Mouse (Mus musculus) hindbrain, embryonic 15.5 days (tissue): ENCODE data around the gene Tmem263. TPM values are rescaled to one million over a fixed set of nuclear protein-coding genes. Genes with fewer than 3 reads are reported as not detected.

Source experiments
- ATAC-seq: fragments of 200-750 bp; cut with Nextera tagmentation; 2 replicates; pipeline ENCODE4 v1.8.0; 2017; ENCODE audit warnings: low read depth, moderate number of reproducible peaks, moderate TSS enrichment; ENCODE audit not compliant: low FRiP score
- H3K27ac ChIP-seq: fragments of 300-500 bp; sonication (generic); replicated peaks from 2 replicates; pipeline ENCODE4 v1.5.1; 2015; ENCODE audit warnings: mild to moderate bottlenecking, inconsistent platforms
- H3K27me3 ChIP-seq: fragments of 300-500 bp; sonication (generic); 2 replicates; pipeline ENCODE4 v1.6.1; 2015; ENCODE audit warnings: control low read depth, inconsistent platforms
- H3K36me3 ChIP-seq: fragments of 300-500 bp; sonication (generic); 2 replicates; pipeline ENCODE4 v1.6.1; 2015; ENCODE audit warnings: control low read depth, inconsistent platforms
- H3K4me1 ChIP-seq: fragments of 300-500 bp; sonication (generic); replicated peaks from 2 replicates; pipeline ENCODE4 v1.6.1; 2015; ENCODE audit warnings: control low read depth, inconsistent platforms
- H3K4me2 ChIP-seq: fragments of 300-500 bp; sonication (generic); 2 replicates; pipeline ENCODE4 v1.6.1; 2015; ENCODE audit warnings: moderate library complexity, mild to moderate bottlenecking, inconsistent platforms
- H3K4me3 ChIP-seq: fragments of 300-500 bp; sonication (generic); 2 replicates; pipeline ENCODE4 v1.5.1; 2015; ENCODE audit warnings: mild to moderate bottlenecking, inconsistent platforms
- H3K9ac ChIP-seq: fragments of 300-500 bp; sonication (generic); 2 replicates; pipeline ENCODE4 v1.6.1; 2015; ENCODE audit warnings: inconsistent platforms
- H3K9me3 ChIP-seq: fragments of 300-500 bp; sonication (generic); 2 replicates; pipeline ENCODE4 v1.6.1; 2016; ENCODE audit warnings: control low read depth, inconsistent platforms
- WGBS: fragments of 180-500 bp; shearing (Covaris S2); methylation state at CpG from one replicate; pipeline ENCODE4 v1.1.7; 2015; 5-methylcytosine and 5-hydroxymethylcytosine counted together
- polyA plus RNA-seq: library from polyadenylated mRNA; unstranded; fragments of >200 nt; fragmentation: Nextera tagmentation; extraction: Ambion mirVana; gene quantifications from 2 replicates; pipeline ENCODE4 v1.2.1, GENCODE M21; 2015

Tmem263 gene
- polyA plus RNA-seq, 1 experiment from 2014 or later = 53.3 TPM

GRCm38 (mm10) chr10:85146282-85146681 lies 43.9 kb downstream of the Tmem263 start:
- Histone ChIP-seq H3K27ac (no peak overlapping the region), H3K9ac (no peak overlapping the region), H3K27me3 (no peaks in the 10 kb centered on the region), H3K36me3 (peaks cover 35% of the 10 kb centered on the region), H3K4me3 (no peak overlapping the region), H3K4me1 (no peaks in the 10 kb centered on the region), H3K4me2 (no peak overlapping the region), H3K9me3 (no peaks in the 10 kb centered on the region)
- ATAC-seq = no peak
- 85% methylated on average over 14 of the region's 14 CpGs for WGBS

- Histone ChIP-seq H3K27me3 (no peaks in the 10 kb centered on the region), H3K36me3 (peaks cover 15% of the 10 kb centered on the region), H3K9ac (no peak overlapping the region), H3K4me3 (no peak overlapping the region), H3K4me1 (no peaks in the 10 kb centered on the region), H3K4me2 (no peak overlapping the region), H3K9me3 (no peaks in the 10 kb centered on the region), H3K27ac (no peak overlapping the region)
- no peak for ATAC-seq
- WGBS = 83% methylated on average over 5 of the region's 5 CpGs
Measured at GRCm38 (mm10) chr10:85149226-85149625, 46.8 kb downstream of the Tmem263 start.

- Histone ChIP-seq H3K9me3 (no peaks in the 10 kb centered on the region), H3K4me1 (no peaks in the 10 kb centered on the region), H3K27me3 (no peaks in the 10 kb centered on the region), H3K4me2 (no peak overlapping the region), H3K36me3 (0 out of 2 replicates have a peak, but pooled peaks cover 5% of the 10 kb centered on the region), H3K4me3 (no peak overlapping the region), H3K9ac (no peak overlapping the region), H3K27ac (no peak overlapping the region)
- no peak for ATAC-seq
- WGBS = 5% methylated on average over 2 of the region's 2 CpGs
Measured at GRCm38 (mm10) chr10:85154195-85154594, 51.8 kb downstream of the Tmem263 start.

- H3K4me3 ChIP-seq = no peak overlapping the region
- no peak overlapping the region for H3K27ac ChIP-seq
- H3K36me3 ChIP-seq = no peaks in the 10 kb centered on the region
- no peak overlapping the region for H3K9ac ChIP-seq
- no peaks in the 10 kb centered on the region for H3K9me3 ChIP-seq
- H3K4me2 ChIP-seq = no peak overlapping the region
- ATAC-seq = no peak
- peaks cover 7% of the 10 kb centered on the region for H3K4me1 ChIP-seq
- H3K27me3 ChIP-seq = no peaks in the 10 kb centered on the region
- 91% methylated on average over 7 of the region's 7 CpGs for WGBS
Measured at GRCm38 (mm10) chr10:85157451-85157850, 55.0 kb downstream of the Tmem263 start.

- WGBS = 91% methylated on average over 1 of the region's 1 CpGs
- no peaks in the 10 kb centered on the region for H3K9me3 ChIP-seq
- no peak overlapping the region for H3K27ac ChIP-seq
- no peaks in the 10 kb centered on the region for H3K36me3 ChIP-seq
- ATAC-seq = no peak
- H3K4me3 ChIP-seq = no peak overlapping the region
- H3K27me3 ChIP-seq = no peaks in the 10 kb centered on the region
- no peak overlapping the region for H3K9ac ChIP-seq
- no peak overlapping the region for H3K4me2 ChIP-seq
- H3K4me1 ChIP-seq = peaks cover 9% of the 10 kb centered on the region
Measured at GRCm38 (mm10) chr10:85159989-85160619, 57.7 kb downstream of the Tmem263 start.

GRCm38 (mm10) chr10:85161745-85162351 lies 59.4 kb downstream of the Tmem263 start:
- no peak overlapping the region for H3K9ac ChIP-seq
- no peak overlapping the region; the same call in 1 of the 2 replicates for H3K27ac ChIP-seq
- ATAC-seq = peak; percentile 84
- H3K4me1 ChIP-seq = peaks cover 9% of the 10 kb centered on the region
- no peaks in the 10 kb centered on the region for H3K27me3 ChIP-seq
- WGBS = 63% methylated on average over 5 of the region's 5 CpGs
- no peaks in the 10 kb centered on the region for H3K9me3 ChIP-seq
- H3K4me2 ChIP-seq = peak overlapping the region; percentile 19; the same call in 1 of the 2 replicates
- H3K4me3 ChIP-seq = no peak overlapping the region
- H3K36me3 ChIP-seq = no peaks in the 10 kb centered on the region

GRCm38 (mm10) chr10:85164791-85165190 lies 62.4 kb downstream of the Tmem263 start:
- no peak overlapping the region for H3K27ac ChIP-seq
- H3K36me3 ChIP-seq = no peaks in the 10 kb centered on the region
- H3K9me3 ChIP-seq = no peaks in the 10 kb centered on the region
- H3K4me1 ChIP-seq = peaks cover 9% of the 10 kb centered on the region
- no peaks in the 10 kb centered on the region for H3K27me3 ChIP-seq
- no peak overlapping the region for H3K4me2 ChIP-seq
- 93% methylated on average over 13 of the region's 13 CpGs for WGBS
- no peak overlapping the region for H3K9ac ChIP-seq
- H3K4me3 ChIP-seq = no peak overlapping the region
- no peak for ATAC-seq

- H3K27me3 ChIP-seq = no peaks in the 10 kb centered on the region
- 84% methylated on average over 5 of the region's 5 CpGs for WGBS
- no peak overlapping the region for H3K4me3 ChIP-seq
- H3K27ac ChIP-seq = no peak overlapping the region
- no peaks in the 10 kb centered on the region for H3K9me3 ChIP-seq
- no peak for ATAC-seq
- H3K4me2 ChIP-seq = no peak overlapping the region
- H3K4me1 ChIP-seq = peaks cover 9% of the 10 kb centered on the region
- H3K9ac ChIP-seq = no peak overlapping the region
- H3K36me3 ChIP-seq = no peaks in the 10 kb centered on the region
Measured at GRCm38 (mm10) chr10:85165306-85165705, 62.9 kb downstream of the Tmem263 start.

Other genes starting within 250 kb of the Tmem263 start
- 45.0 and 48.1 TPM in 2 replicates for gene Ric8b, start 185.0 kb upstream of the Tmem263 start, polyA plus RNA-seq
- gene Fhl4, start 132 bp upstream of the Tmem263 start, polyA plus RNA-seq = 1.5 and 2.5 TPM in 2 replicates
- 28.7 and 30.7 TPM in 2 replicates for gene Mterf2, start 25.4 kb downstream of the Tmem263 start, polyA plus RNA-seq
- gene Cry1, start 82.4 kb downstream of the Tmem263 start, polyA plus RNA-seq = 36.0 and 36.7 TPM in 2 replicates